Mouse (Mus musculus) CD4-positive naive resting alpha-beta T cell, adult 76 days (primary cell): Measurements from ENCODE around the gene Asprv1. TPM values are rescaled to one million over a fixed set of nuclear protein-coding genes. Genes with fewer than 3 reads are reported as not detected.

Experiments used
- total RNA-seq: library from RNA; stranded (reverse); gene quantifications from one replicate; pipeline ENCODE4 v1.2.4, GENCODE M21; 2023

Gene Asprv1
- 0.85 TPM for total RNA-seq

GRCm38 (mm10) chr6:86627946-86628345, at the start of gene Asprv1:
TSS of gene Asprv1 (plus strand) at chr6:86628164.

DNA sequence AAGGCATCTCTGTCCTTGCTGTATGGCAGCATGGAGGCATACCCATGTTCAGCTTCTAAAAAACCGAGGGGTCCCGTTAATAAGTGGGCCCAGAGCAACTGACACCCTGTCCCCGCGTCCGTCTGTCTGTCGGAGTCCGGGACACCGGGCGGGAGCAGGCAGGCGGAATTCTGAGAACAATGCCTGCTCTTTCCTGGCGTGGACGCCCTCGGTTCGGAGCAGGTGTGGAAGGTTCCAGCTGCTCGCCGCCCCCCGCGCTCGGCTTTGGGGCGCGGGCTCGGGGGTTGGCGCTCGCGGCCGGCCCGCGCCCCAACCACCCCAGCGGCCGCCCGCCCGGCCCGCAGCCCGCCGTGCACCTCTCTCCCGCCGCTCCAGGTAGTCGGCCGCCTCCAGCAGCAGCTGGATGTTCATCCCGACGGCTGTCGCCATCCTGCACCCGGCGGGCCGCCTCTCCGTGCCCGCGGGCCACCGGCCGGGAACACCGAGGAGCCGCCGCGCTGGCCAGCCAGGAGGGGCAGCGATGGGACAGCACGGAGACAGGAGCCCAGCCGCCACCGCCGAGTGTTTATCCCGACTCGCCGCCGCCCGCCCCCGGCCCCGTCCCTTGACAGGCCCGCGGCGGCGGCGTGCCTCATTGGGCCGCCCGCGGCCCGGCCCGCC, 40.7 kb downstream of the Asprv1 start, which contains the start of gene Mxd1:
Gene Mxd1, minus strand, starts transcription at position 582 of the 660 bp plus-strand sequence.

Other genes starting within 250 kb of the Asprv1 start
- 8.5 TPM for gene Pcyox1, start 231.0 kb upstream of the Asprv1 start, total RNA-seq
- 64.9 TPM for gene Tia1, start 223.9 kb upstream of the Asprv1 start, total RNA-seq
- not detected for gene Gm44790, start 201.5 kb upstream of the Asprv1 start, total RNA-seq
- gene C87436, start 189.8 kb upstream of the Asprv1 start, total RNA-seq, result 46.3 TPM
- gene Pcbp1, start 101.8 kb upstream of the Asprv1 start, total RNA-seq, result 207 TPM
- 75.6 TPM for gene Mxd1, start 41.0 kb downstream of the Asprv1 start, total RNA-seq
- gene Snrnp27, start 56.4 kb downstream of the Asprv1 start, total RNA-seq, result 40.9 TPM
- 36.0 TPM for gene Gmcl1, start 105.2 kb downstream of the Asprv1 start, total RNA-seq
- 1.5 TPM for gene Anxa4, start 165.4 kb downstream of the Asprv1 start, total RNA-seq
- gene Aak1, start 221.4 kb downstream of the Asprv1 start, total RNA-seq, result 209 TPM